ENCODE assay signal across 12 mouse cellular contexts in the genomic region with DNA sequence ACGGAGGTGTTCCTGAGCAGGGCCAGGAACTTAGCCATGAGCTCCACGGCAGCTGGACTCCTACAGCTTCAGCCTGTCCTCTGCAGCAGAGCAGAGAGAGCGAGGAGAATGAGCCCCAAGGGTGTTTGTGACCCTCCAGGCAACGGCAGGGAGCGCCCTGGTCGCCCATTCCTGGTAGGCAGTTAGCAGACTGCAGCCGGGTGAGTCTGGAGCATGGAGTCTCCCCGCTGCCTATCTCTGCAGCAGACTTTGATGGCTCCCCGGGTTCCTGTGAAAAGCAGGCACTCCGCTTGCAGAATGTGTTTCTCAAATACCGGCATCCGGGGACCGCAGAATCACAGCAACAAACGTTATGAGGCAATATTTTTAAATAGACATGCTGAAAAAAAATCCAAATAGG.
DNase-seq lines count a peak whose midpoint lies in the region; ATAC-seq lines count a peak whose summit lies in the region.
"Had no signal": no experiment of that assay in that cellular context is flagged by ENCODE, and none has a peak within 500 bp of the region (broad histone marks: within the 10 kb centered on the region; RNA-seq: fewer than 3 reads in every experiment).

No protein-coding gene starts in this region.

- H3K4me2 ChIP-seq in heart, embryonic 15.5 days: peak overlapping the region; percentile 48
- H3K4me2 ChIP-seq in hindbrain, embryonic 14.5 days (replicated peaks): peak overlapping the region; percentile 30
- 0 out of 2 replicates have a peak overlapping the region, but pooled peaks have one; percentile 15 for H3K4me2 ChIP-seq in liver, embryonic 12.5 days
- H3K4me2 ChIP-seq: forebrain, embryonic 13.5 days; liver, embryonic 15.5 days had no signal

- no peaks in the 10 kb centered on the region for H3K9me3 ChIP-seq in heart, embryonic 15.5 days (replicated peaks)
- no peaks in the 10 kb centered on the region for H3K9me3 ChIP-seq in hindbrain, embryonic 14.5 days (ENCODE audit: control insufficient read depth, low read length)
- H3K9me3 ChIP-seq in liver, embryonic 12.5 days (replicated peaks): no peaks in the 10 kb centered on the region
- H3K9me3 ChIP-seq: forebrain, embryonic 13.5 days; liver, embryonic 15.5 days had no signal

- DNase-seq in heart, adult 9 months (ENCODE audit: low spot score in 2 of 2): no peak
- peak; percentile 40 for DNase-seq in embryo, embryonic 11 days
- no peak for DNase-seq in hindbrain, embryonic 14.5 days (ENCODE audit: low spot score)
- DNase-seq in cerebellum, adult 9-11 months: no peak
- no peak for DNase-seq in cerebellum, postnatal 25 days
- no peak for DNase-seq in adipocyte (ENCODE audit: low spot score)
- DNase-seq: kidney, adult 9 months had no signal

- peak overlapping the region; percentile 12; the same call in 1 of the 2 replicates for H3K4me3 ChIP-seq in heart, embryonic 15.5 days
- no peak overlapping the region for H3K4me3 ChIP-seq in hindbrain, embryonic 14.5 days (replicated peaks; ENCODE audit: low read length)
- no peak overlapping the region for H3K4me3 ChIP-seq in liver, embryonic 12.5 days
- H3K4me3 ChIP-seq: forebrain, embryonic 13.5 days; liver, embryonic 15.5 days had no signal

- no peak for ATAC-seq in heart, embryonic 15.5 days (replicated peaks; ENCODE audit: insufficient number of reproducible peaks, insufficient read depth, low FRiP score, low read depth)
- no peak for ATAC-seq in hindbrain, embryonic 14.5 days (ENCODE audit: low FRiP score)
- ATAC-seq in liver, embryonic 12.5 days: no peak
- ATAC-seq: activated CD4-positive, CD25-positive, alpha-beta regulatory T cell, adult 4 months; forebrain, embryonic 13.5 days had no signal

- H3K9ac ChIP-seq in heart, embryonic 15.5 days: no peak overlapping the region
- H3K9ac ChIP-seq in hindbrain, embryonic 14.5 days: no peak overlapping the region; the same call in 1 of the 2 replicates
- no peak overlapping the region for H3K9ac ChIP-seq in liver, embryonic 12.5 days
- H3K9ac ChIP-seq: forebrain, embryonic 13.5 days; liver, embryonic 15.5 days had no signal

- 16% methylated on average over 14 of the region's 14 CpGs for WGBS in heart, embryonic 15.5 days
- WGBS in hindbrain, embryonic 14.5 days: 32% methylated on average over 14 of the region's 14 CpGs
- WGBS in liver, embryonic 12.5 days (ENCODE audit: insufficient replicate concordance): 28% methylated on average over 14 of the region's 14 CpGs

- no peaks in the 10 kb centered on the region for H3K27me3 ChIP-seq in heart, embryonic 15.5 days
- no peaks in the 10 kb centered on the region for H3K27me3 ChIP-seq in hindbrain, embryonic 14.5 days (ENCODE audit: control insufficient read depth, insufficient read depth, low read length)
- peaks cover 30% of the 10 kb centered on the region for H3K27me3 ChIP-seq in liver, embryonic 12.5 days (replicated peaks)
- H3K27me3 ChIP-seq: forebrain, embryonic 13.5 days had no signal

- H3K4me1 ChIP-seq in heart, embryonic 15.5 days (replicated peaks): peaks cover 11% of the 10 kb centered on the region
- 0 out of 2 replicates have a peak, but pooled peaks cover 6% of the 10 kb centered on the region for H3K4me1 ChIP-seq in hindbrain, embryonic 14.5 days (replicated peaks; ENCODE audit: control insufficient read depth, insufficient read depth, low read length)
- H3K4me1 ChIP-seq in liver, embryonic 12.5 days: peaks cover 7% of the 10 kb centered on the region; the same call in 1 of the 2 replicates

- H3K27ac ChIP-seq in heart, embryonic 15.5 days: no peak overlapping the region
- no peak overlapping the region for H3K27ac ChIP-seq in hindbrain, embryonic 14.5 days
- H3K27ac ChIP-seq in liver, embryonic 12.5 days: no peak overlapping the region
- H3K27ac ChIP-seq: forebrain, embryonic 13.5 days; liver, embryonic 15.5 days had no signal

- no peaks in the 10 kb centered on the region for H3K36me3 ChIP-seq in heart, embryonic 15.5 days
- no peaks in the 10 kb centered on the region for H3K36me3 ChIP-seq in hindbrain, embryonic 14.5 days (replicated peaks; ENCODE audit: control insufficient read depth, insufficient read depth)
- no peaks in the 10 kb centered on the region for H3K36me3 ChIP-seq in liver, embryonic 12.5 days
- H3K36me3 ChIP-seq: liver, embryonic 15.5 days had no signal
